Mouse (Mus musculus) erythroblast, embryonic 14.5 days (primary cell): ENCODE measurements around the gene Mep1a. TPM values are rescaled to one million over a fixed set of nuclear protein-coding genes. Genes with fewer than 3 reads are reported as not detected.
"Not testable (repeated sequence)": the region's sequence is repeated elsewhere in the genome, so short reads cannot be mapped to it uniquely, and the experiment has no call there.

Source experiments
- H3K27me3 ChIP-seq: 2 replicates; pipeline ENCODE4 v1.6.1; 2012; ENCODE audit warnings: inconsistent platforms; ENCODE audit not compliant: control insufficient read depth
- H3K36me3 ChIP-seq: 2 replicates; pipeline ENCODE4 v1.6.1; 2012; ENCODE audit warnings: mild to moderate bottlenecking, inconsistent platforms; ENCODE audit not compliant: control insufficient read depth
- H3K4me1 ChIP-seq: 2 replicates; pipeline ENCODE4 v1.6.1; 2012; ENCODE audit warnings: inconsistent platforms; ENCODE audit not compliant: control insufficient read depth
- H3K4me3 ChIP-seq: replicated peaks from 2 replicates; pipeline ENCODE3; 2012; ENCODE audit warnings: moderate library complexity, mild to moderate bottlenecking, inconsistent platforms
- H3K9me3 ChIP-seq: 2 replicates; pipeline ENCODE4 v1.6.1; 2012; ENCODE audit warnings: low read length, inconsistent platforms, mixed read lengths; ENCODE audit not compliant: control insufficient read depth
- GATA1 ChIP-seq: IDR thresholded peaks from 2 replicates; pipeline ENCODE4 v1.6.1; 2012; ENCODE audit warnings: low read length, inconsistent platforms, mixed read lengths
- TAL1 ChIP-seq: IDR thresholded peaks from 3 replicates; pipeline ENCODE4 v1.6.1; 2012; ENCODE audit warnings: low read length, inconsistent platforms, mixed read lengths
- polyA plus RNA-seq: library from polyadenylated mRNA; stranded (reverse); fragments of >175 nt; gene quantifications from 2 replicates; pipeline ENCODE4 v1.2.3, GENCODE M21; 2012

The Mep1a gene
- not detected in 2 replicates for polyA plus RNA-seq

GRCm38 (mm10) chr17:43502592-43502991 lies at the start of gene Mep1a:
Gene Mep1a, minus strand, starts transcription at chr17:43502812.
- H3K9me3 ChIP-seq, result no peaks in the 10 kb centered on the region
- TF ChIP-seq GATA1 (no peak), TAL1 (no peak)
- no peaks in the 10 kb centered on the region for H3K4me1 ChIP-seq
- no peak within 1 kb of the TSS for H3K4me3 ChIP-seq
- no peaks in the 10 kb centered on the region for H3K36me3 ChIP-seq
- no peaks in the 10 kb centered on the region for H3K27me3 ChIP-seq

GRCm38 (mm10) chr17:43551122-43551630 lies 48.6 kb upstream of the Mep1a start:
- TF ChIP-seq GATA1 (no peak), TAL1 (no peak)
- Histone ChIP-seq H3K9me3 (no peaks in the 10 kb centered on the region), H3K27me3 (no peaks in the 10 kb centered on the region)

GRCm38 (mm10) chr17:43544040-43544439 lies 41.4 kb upstream of the Mep1a start:
- Histone ChIP-seq H3K4me1 (no peaks in the 10 kb centered on the region), H3K36me3 (no peaks in the 10 kb centered on the region), H3K4me3 (no peak overlapping the region), H3K27me3 (no peaks in the 10 kb centered on the region), H3K9me3 (no peaks in the 10 kb centered on the region)
- TF ChIP-seq TAL1 (no peak), GATA1 (no peak)

More at GRCm38 (mm10) chr17:43551122-43551630, 48.6 kb upstream of the Mep1a start:
- Histone ChIP-seq H3K4me3 (no peak overlapping the region), H3K36me3 (no peaks in the 10 kb centered on the region), H3K4me1 (no peaks in the 10 kb centered on the region)

- TF ChIP-seq GATA1 (no peak), TAL1 (no peak)
- Histone ChIP-seq H3K4me3 (no peak within 1 kb of the TSS), H3K27me3 (no peaks in the 10 kb centered on the region), H3K4me1 (no peaks in the 10 kb centered on the region), H3K36me3 (no peaks in the 10 kb centered on the region), H3K9me3 (no peaks in the 10 kb centered on the region)
Measured at GRCm38 (mm10) chr17:43543539-43543938, 40.9 kb upstream of the Mep1a start, which contains the start of gene Ankrd66. Gene Ankrd66, minus strand, starts transcription at chr17:43543639.

- no peaks in the 10 kb centered on the region for H3K9me3 ChIP-seq
- TF ChIP-seq TAL1, result no peak
- no peak for TF ChIP-seq GATA1
- no peaks in the 10 kb centered on the region for H3K27me3 ChIP-seq
- H3K4me3 ChIP-seq, result no peak overlapping the region
- no peaks in the 10 kb centered on the region for H3K4me1 ChIP-seq
- no peaks in the 10 kb centered on the region for H3K36me3 ChIP-seq
Measured at GRCm38 (mm10) chr17:43538767-43539166, 36.2 kb upstream of the Mep1a start.

GRCm38 (mm10) chr17:43536841-43537240 lies 34.2 kb upstream of the Mep1a start:
- not testable (repeated sequence) for H3K4me1 ChIP-seq, H3K36me3 ChIP-seq, H3K4me3 ChIP-seq, H3K9me3 ChIP-seq, H3K27me3 ChIP-seq

- Histone ChIP-seq H3K36me3 (no peaks in the 10 kb centered on the region), H3K4me3 (no peak overlapping the region)
- TF ChIP-seq TAL1, result no peak
- no peak for TF ChIP-seq GATA1
Measured at GRCm38 (mm10) chr17:43534362-43535222, 32.0 kb upstream of the Mep1a start.

GRCm38 (mm10) chr17:43531192-43531591 lies 28.6 kb upstream of the Mep1a start:
- H3K4me1 ChIP-seq, result no peaks in the 10 kb centered on the region
- H3K9me3 ChIP-seq, result no peaks in the 10 kb centered on the region; the same call in 1 of the 2 replicates
- H3K4me3 ChIP-seq, result no peak overlapping the region
- TF ChIP-seq TAL1 (no peak), GATA1 (no peak)
- H3K27me3 ChIP-seq, result no peaks in the 10 kb centered on the region
- H3K36me3 ChIP-seq, result no peaks in the 10 kb centered on the region

More at GRCm38 (mm10) chr17:43534362-43535222, 32.0 kb upstream of the Mep1a start:
- Histone ChIP-seq H3K4me1 (no peaks in the 10 kb centered on the region), H3K27me3 (no peaks in the 10 kb centered on the region), H3K9me3 (no peaks in the 10 kb centered on the region; the same call in 1 of the 2 replicates)

- H3K9me3 ChIP-seq, result no peaks in the 10 kb centered on the region; the same call in 1 of the 2 replicates
- no peaks in the 10 kb centered on the region for H3K4me1 ChIP-seq
- no peak for TF ChIP-seq TAL1
- no peak for TF ChIP-seq GATA1
- no peak overlapping the region for H3K4me3 ChIP-seq
- no peaks in the 10 kb centered on the region for H3K27me3 ChIP-seq
- H3K36me3 ChIP-seq, result no peaks in the 10 kb centered on the region
Measured at GRCm38 (mm10) chr17:43530507-43530906, 27.9 kb upstream of the Mep1a start.
